Mouse (Mus musculus) stomach, postnatal 0 days (tissue): ENCODE measurements around the gene Chrna4.

ENCODE experiments used
- CTCF ChIP-seq: IDR thresholded peaks from 2 replicates; pipeline ENCODE4 v1.5.1; 2016; ENCODE audit warnings: antibody characterized with exemption, low read depth, mild to moderate bottlenecking, moderate library complexity
- EP300 ChIP-seq: optimal IDR thresholded peaks from 2 replicates; pipeline ENCODE3; 2016; ENCODE audit warnings: antibody characterized with exemption

DNA sequence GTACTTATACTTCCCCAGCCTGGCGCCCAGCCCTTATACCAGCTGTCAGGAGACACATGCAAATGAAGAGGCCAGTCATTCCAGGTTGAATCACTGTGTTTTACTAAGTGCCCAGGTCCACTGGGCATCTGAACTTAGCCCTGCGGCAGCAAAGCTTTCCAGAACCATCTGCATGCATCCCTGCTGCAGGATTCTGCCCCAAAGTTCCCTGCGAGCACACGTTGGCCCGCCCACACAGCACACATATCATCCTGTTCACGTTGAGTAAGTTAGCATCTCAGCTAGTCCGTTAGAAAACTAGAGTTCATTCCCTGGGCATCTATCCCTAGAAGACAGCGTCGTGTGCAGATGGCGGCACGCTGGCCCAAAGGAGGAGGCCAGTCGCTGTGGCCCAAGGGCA, 32.2 kb upstream of the Chrna4 start:
- TF ChIP-seq CTCF (no peak), EP300 (no peak)
